Mouse (Mus musculus): ENCODE measurements around the gene Chuk. TPM values are rescaled to one million over a fixed set of nuclear protein-coding genes. Genes with fewer than 3 reads are reported as not detected.

The Chuk gene
- polyA plus RNA-seq, 2 experiments, result 37.0 to 64.9 TPM

DNA sequence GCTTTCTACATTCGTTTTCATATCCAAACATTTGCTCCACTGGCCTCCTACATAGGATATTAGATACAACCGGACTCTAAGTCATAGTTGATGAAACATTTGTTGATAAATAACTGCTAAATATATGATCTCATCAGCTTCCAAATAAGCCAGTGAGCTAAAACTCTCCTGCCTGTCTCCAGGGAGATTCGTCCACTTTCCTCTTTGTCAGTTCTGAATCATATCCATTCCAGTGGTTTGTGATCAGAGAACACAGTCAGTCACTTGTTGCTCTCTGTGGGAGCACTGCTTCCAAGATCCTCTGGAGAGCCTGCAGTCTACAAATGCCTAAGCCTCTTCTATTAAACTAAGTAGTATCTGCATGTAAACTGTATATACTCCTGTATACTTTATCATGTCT, 47.1 kb downstream of the Chuk start:
- ATAC-seq (ENCODE audit: low FRiP score, low read depth) (no peak), DNase-seq (ENCODE audit: low spot score) (no peak)
- WGBS, result 92% methylated on average over 3 of the region's 3 CpGs
- H3K4me2 ChIP-seq (replicated peaks; ENCODE audit: low read depth, low read length, severe bottlenecking), result no peak overlapping the region
- no peak overlapping the region for H3K27ac ChIP-seq (replicated peaks; ENCODE audit: low read depth, low read length)
- no peaks in the 10 kb centered on the region for H3K4me1 ChIP-seq (ENCODE audit: control insufficient read depth, insufficient read depth, low read length)
- no peak overlapping the region for H3K4me3 ChIP-seq (replicated peaks; ENCODE audit: low read length)
- H3K9ac ChIP-seq (ENCODE audit: low read depth, low read length, severe bottlenecking), result no peak overlapping the region
- TF ChIP-seq POLR2A (IDR thresholded peaks at IDR 0.05; ENCODE audit: borderline replicate concordance, extremely low read depth, insufficient read depth, insufficient read length), result no peak
- H3K27me3 ChIP-seq (ENCODE audit: control insufficient read depth, insufficient read depth, low read length), result no peaks in the 10 kb centered on the region
- peaks cover 46% of the 10 kb centered on the region for H3K36me3 ChIP-seq (ENCODE audit: control insufficient read depth, insufficient read depth, low read length)
- H3K9me3 ChIP-seq (ENCODE audit: control insufficient read depth, low read length), result no peaks in the 10 kb centered on the region

DNA sequence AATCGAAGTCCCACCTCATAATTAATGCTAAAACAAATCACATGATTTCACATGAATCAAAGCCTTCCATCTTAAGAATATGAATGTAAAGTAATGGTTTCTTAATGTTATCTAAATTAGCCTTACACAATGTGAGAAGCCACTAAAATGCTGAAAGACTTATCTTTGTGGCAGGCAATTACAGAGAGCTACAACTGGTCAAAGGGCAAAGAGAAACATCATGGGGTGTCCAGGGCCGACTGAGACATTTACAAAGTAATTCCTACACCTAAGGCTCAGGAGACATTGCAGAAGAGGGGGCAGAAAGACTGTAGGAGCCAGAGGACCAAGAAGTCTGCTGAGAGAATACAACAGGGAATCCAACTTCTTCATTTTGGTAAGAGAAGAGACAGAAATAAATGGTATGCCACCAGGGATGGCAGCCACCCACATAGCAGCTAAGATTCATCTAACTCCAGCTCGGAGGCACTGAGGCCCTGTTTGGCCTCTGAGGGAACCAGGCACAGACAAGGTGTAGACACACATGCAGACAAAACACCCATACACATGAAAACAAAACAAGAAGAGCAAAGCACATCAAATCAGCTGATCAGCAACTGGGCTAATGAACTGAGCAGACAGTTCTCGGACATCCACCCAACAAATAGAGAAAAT, 52.0 kb downstream of the Chuk start:
- peaks cover 44% of the 10 kb centered on the region for H3K36me3 ChIP-seq (ENCODE audit: control insufficient read depth, insufficient read depth, low read length)
- no peak for DNase-seq (ENCODE audit: low spot score)
- H3K9ac ChIP-seq (ENCODE audit: low read depth, low read length, severe bottlenecking), result no peak overlapping the region
- no peaks in the 10 kb centered on the region for H3K9me3 ChIP-seq (ENCODE audit: control insufficient read depth, low read length)
- no peak overlapping the region for H3K4me3 ChIP-seq (replicated peaks; ENCODE audit: low read length)
- no peak for TF ChIP-seq POLR2A (IDR thresholded peaks at IDR 0.05; ENCODE audit: borderline replicate concordance, extremely low read depth, insufficient read depth, insufficient read length)
- no peak for ATAC-seq (ENCODE audit: low FRiP score, low read depth)
- no peak overlapping the region for H3K27ac ChIP-seq (replicated peaks; ENCODE audit: low read depth, low read length)
- H3K4me2 ChIP-seq (replicated peaks; ENCODE audit: low read depth, low read length, severe bottlenecking), result no peak overlapping the region
- 79% methylated on average over 4 of the region's 4 CpGs for WGBS
- no peaks in the 10 kb centered on the region for H3K27me3 ChIP-seq (ENCODE audit: control insufficient read depth, insufficient read depth, low read length)
- H3K4me1 ChIP-seq (ENCODE audit: control insufficient read depth, insufficient read depth, low read length), result no peaks in the 10 kb centered on the region

DNA sequence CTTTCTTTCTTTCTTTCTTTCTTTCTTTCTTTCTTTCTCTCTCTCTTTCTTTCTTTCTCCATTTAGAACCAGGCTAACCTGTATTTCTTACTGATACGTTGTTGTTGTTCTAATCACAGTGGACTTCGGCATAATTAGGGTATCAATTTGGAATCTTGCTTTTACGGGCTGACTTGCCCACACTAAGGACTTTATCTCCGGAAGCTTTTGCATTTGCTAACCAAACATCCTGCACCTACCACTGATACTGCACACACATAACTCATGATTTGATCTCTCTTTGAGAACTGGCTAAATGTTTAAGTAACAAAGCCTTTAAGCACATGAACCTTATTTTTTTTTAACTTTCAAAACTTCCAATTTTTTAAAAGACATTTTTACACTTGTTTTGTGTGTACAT, 56.9 kb downstream of the Chuk start:
- DNase-seq (ENCODE audit: low spot score), result no peak
- TF ChIP-seq POLR2A (IDR thresholded peaks at IDR 0.05; ENCODE audit: borderline replicate concordance, extremely low read depth, insufficient read depth, insufficient read length), result no peak
- Histone ChIP-seq H3K4me1 (ENCODE audit: control insufficient read depth, insufficient read depth, low read length) (no peaks in the 10 kb centered on the region), H3K9ac (ENCODE audit: low read depth, low read length, severe bottlenecking) (no peak overlapping the region), H3K4me3 (replicated peaks; ENCODE audit: low read length) (no peak overlapping the region), H3K4me2 (replicated peaks; ENCODE audit: low read depth, low read length, severe bottlenecking) (no peak overlapping the region), H3K27ac (replicated peaks; ENCODE audit: low read depth, low read length) (no peak overlapping the region), H3K27me3 (ENCODE audit: control insufficient read depth, insufficient read depth, low read length) (no peaks in the 10 kb centered on the region), H3K36me3 (ENCODE audit: control insufficient read depth, insufficient read depth, low read length) (peaks cover 42% of the 10 kb centered on the region), H3K9me3 (ENCODE audit: control insufficient read depth, low read length) (no peaks in the 10 kb centered on the region)
- ATAC-seq (ENCODE audit: low FRiP score, low read depth), result no peak
- WGBS, result 82% methylated on average over 4 of the region's 4 CpGs

DNA sequence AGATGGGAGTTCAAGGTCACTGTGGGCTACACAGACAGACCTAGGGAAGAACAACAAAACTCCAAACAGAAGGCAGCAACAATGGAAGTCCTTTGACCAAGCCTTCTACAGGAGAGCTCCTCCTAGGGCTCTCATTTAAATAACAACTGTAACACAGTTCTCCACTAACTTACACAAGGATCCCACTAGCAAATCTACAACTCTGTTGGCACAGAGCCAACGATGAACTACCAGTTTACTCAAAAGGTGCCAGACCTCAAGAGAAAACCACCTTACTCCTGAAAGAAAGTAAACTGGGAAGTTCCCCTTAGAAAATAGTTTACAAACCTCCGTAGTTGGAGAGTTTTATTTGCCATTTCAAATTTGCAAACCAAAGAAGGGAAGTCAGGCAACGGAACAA, 58.0 kb downstream of the Chuk start:
- DNase-seq (ENCODE audit: low spot score), result no peak
- Histone ChIP-seq H3K9me3 (ENCODE audit: control insufficient read depth, low read length) (no peaks in the 10 kb centered on the region), H3K4me2 (replicated peaks; ENCODE audit: low read depth, low read length, severe bottlenecking) (no peak overlapping the region), H3K4me3 (replicated peaks; ENCODE audit: low read length) (no peak overlapping the region), H3K27ac (replicated peaks; ENCODE audit: low read depth, low read length) (no peak overlapping the region), H3K4me1 (ENCODE audit: control insufficient read depth, insufficient read depth, low read length) (no peaks in the 10 kb centered on the region), H3K36me3 (ENCODE audit: control insufficient read depth, insufficient read depth, low read length) (peaks cover 52% of the 10 kb centered on the region), H3K27me3 (ENCODE audit: control insufficient read depth, insufficient read depth, low read length) (no peaks in the 10 kb centered on the region), H3K9ac (ENCODE audit: low read depth, low read length, severe bottlenecking) (no peak overlapping the region)
- no peak for TF ChIP-seq POLR2A (IDR thresholded peaks at IDR 0.05; ENCODE audit: borderline replicate concordance, extremely low read depth, insufficient read depth, insufficient read length)
- WGBS, result 56% methylated on average over 3 of the region's 3 CpGs
- ATAC-seq (ENCODE audit: low FRiP score, low read depth), result no peak

DNA sequence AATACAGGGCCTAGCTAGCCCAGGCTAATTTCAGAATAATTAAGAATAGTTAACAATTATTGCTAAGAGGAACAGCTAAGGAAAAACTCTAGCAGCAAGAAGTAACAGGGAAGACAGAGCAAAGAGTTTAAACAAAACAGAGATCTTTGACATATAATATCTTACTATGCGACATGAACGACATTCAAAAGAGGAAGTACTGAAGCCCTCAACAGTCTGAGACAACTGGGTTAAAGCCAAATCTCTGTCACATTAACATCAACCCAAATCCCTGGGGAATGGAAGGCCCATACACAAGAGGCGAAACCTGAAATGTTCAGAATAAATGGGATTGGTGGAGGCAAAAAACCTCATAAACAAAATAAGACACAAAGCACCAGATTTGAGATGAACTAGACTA, 61.4 kb downstream of the Chuk start:
- no peaks in the 10 kb centered on the region for H3K9me3 ChIP-seq (ENCODE audit: control insufficient read depth, low read length)
- no peak overlapping the region for H3K27ac ChIP-seq (replicated peaks; ENCODE audit: low read depth, low read length)
- DNase-seq (ENCODE audit: low spot score) (no peak), ATAC-seq (ENCODE audit: low FRiP score, low read depth) (no peak)
- no peak for TF ChIP-seq POLR2A (IDR thresholded peaks at IDR 0.05; ENCODE audit: borderline replicate concordance, extremely low read depth, insufficient read depth, insufficient read length)
- 91% methylated on average over 3 of the region's 3 CpGs for WGBS
- no peak overlapping the region for H3K4me2 ChIP-seq (replicated peaks; ENCODE audit: low read depth, low read length, severe bottlenecking)
- H3K4me1 ChIP-seq (ENCODE audit: control insufficient read depth, insufficient read depth, low read length), result no peaks in the 10 kb centered on the region
- H3K9ac ChIP-seq (ENCODE audit: low read depth, low read length, severe bottlenecking), result no peak overlapping the region
- H3K36me3 ChIP-seq (ENCODE audit: control insufficient read depth, insufficient read depth, low read length), result peaks cover 38% of the 10 kb centered on the region
- no peak overlapping the region for H3K4me3 ChIP-seq (replicated peaks; ENCODE audit: low read length)
- no peaks in the 10 kb centered on the region for H3K27me3 ChIP-seq (ENCODE audit: control insufficient read depth, insufficient read depth, low read length)

DNA sequence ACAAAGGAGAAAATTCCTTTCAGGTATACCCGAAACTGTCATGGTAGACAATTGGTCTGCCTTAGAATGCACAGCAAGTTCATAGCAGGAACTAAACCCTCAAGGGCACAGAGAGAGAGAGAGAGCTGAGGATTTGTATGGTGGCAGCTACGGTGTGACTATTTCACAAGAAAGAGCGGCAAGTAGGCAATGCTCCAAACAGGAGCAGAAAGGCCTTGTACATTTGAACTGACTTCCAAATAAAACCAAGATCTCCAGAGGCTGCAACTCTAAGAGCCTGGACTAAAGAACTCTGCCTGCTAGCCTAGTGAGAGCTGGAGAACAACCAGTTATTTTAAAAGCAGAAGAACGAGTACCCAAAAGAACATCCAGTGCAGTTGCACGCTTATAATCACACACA, 65.2 kb downstream of the Chuk start:
- ATAC-seq (ENCODE audit: low FRiP score, low read depth), result no peak
- WGBS, result 82% methylated on average over 5 of the region's 5 CpGs
- no peak overlapping the region for H3K4me2 ChIP-seq (replicated peaks; ENCODE audit: low read depth, low read length, severe bottlenecking)
- no peaks in the 10 kb centered on the region for H3K27me3 ChIP-seq (ENCODE audit: control insufficient read depth, insufficient read depth, low read length)
- H3K36me3 ChIP-seq (ENCODE audit: control insufficient read depth, insufficient read depth, low read length), result peaks cover 63% of the 10 kb centered on the region
- H3K27ac ChIP-seq (replicated peaks; ENCODE audit: low read depth, low read length), result no peak overlapping the region
- H3K4me1 ChIP-seq (ENCODE audit: control insufficient read depth, insufficient read depth, low read length), result no peaks in the 10 kb centered on the region
- no peak for TF ChIP-seq POLR2A (IDR thresholded peaks at IDR 0.05; ENCODE audit: borderline replicate concordance, extremely low read depth, insufficient read depth, insufficient read length)
- H3K4me3 ChIP-seq (replicated peaks; ENCODE audit: low read length), result no peak overlapping the region
- H3K9ac ChIP-seq (ENCODE audit: low read depth, low read length, severe bottlenecking), result no peak overlapping the region
- H3K9me3 ChIP-seq (ENCODE audit: control insufficient read depth, low read length), result no peaks in the 10 kb centered on the region
- no peak for DNase-seq (ENCODE audit: low spot score)

All from limb, embryonic 14.5 days (tissue).